Mouse (Mus musculus) monocyte, adult 5-6 weeks (primary cell): ENCODE results near the gene Rpl28. TPM values are rescaled to one million over a fixed set of nuclear protein-coding genes. Genes with fewer than 3 reads are reported as not detected.

Experiments
- ATAC-seq: fragments of 153-309, 156-312 bp; replicated peaks from 2 replicates; pipeline ENCODE4 v1.8.0; 2017; ENCODE audit warnings: mild to moderate bottlenecking; ENCODE audit not compliant: low TSS enrichment, insufficient number of reproducible peaks, severe bottlenecking, poor library complexity, low FRiP score
- total RNA-seq: library from RNA; stranded (forward); fragments of 200-1000, 200-491, 200-594 nt; gene quantifications from 3 replicates; pipeline ENCODE4 v1.2.3, GENCODE M21; 2017

Gene Rpl28
- total RNA-seq, result 260 to 549 TPM (median 279 TPM) in 3 replicates

DNA sequence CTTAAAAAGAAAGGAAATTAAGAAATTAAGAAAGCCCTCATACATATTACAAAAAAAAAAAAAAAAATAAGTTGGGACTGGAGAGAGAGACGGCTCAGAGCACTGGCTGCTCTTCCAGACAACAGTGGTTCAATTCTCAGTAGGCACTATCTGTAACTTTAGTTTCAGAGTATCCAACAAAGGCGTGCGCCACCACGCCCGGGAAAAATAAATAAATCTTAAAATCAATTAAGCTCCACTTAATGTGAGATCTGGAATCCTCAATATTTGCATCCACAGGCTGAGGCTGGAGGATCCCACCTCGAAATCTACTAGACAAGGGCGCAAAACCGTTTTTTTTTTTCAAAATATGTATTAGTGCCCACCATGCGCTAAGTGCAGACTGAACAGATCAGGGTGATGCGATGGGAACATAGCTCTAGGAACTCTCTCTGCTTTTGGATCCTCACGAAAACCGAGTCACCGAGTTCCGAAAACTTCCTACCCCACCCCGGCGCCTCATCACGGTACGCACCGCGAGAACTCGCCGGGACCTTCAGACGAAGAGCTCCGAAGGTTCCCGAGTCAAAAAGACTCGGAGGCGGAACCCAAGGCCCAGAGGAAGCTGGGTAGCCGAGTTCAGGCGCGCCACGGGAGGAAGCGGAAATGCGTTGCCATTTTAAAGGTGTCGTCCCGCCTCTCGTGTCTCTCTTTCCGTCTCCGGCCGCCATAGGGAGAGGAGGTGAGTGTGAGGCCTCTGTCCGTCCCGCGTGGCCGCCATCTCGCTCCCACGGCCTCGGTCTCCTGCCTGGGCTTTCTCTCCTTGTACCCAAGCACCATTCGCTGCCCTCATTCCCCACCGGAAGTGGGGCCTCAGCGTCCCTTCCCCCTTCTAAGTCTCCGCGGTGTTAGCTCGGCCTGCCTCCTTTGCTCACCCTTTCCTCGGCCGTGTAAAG, at the start of gene Rpl28:
Rpl28 (plus strand) TSS at position 597 of the 935 bp plus-strand sequence.
- peak; percentile 94 for ATAC-seq

DNA sequence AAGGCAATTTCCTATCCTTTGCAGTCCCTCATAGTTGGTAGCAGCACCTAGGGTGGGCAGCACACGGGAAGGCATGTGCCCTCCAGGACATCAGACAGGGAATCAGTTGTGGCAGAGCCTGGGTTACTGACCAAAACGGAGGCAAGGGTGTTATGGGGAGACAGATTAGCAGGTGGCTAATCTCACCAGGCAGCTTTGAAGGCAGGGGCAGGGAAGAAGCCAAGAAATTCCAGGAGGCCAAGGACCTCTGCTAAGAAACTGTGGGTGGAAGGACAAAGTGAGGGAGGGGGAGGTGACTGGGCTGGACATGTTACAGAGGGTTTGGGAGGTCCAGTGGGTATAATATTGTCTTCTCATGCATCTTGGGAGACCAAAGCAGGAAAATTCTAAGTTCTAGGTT, 49.3 kb upstream of the Rpl28 start:
- ATAC-seq, result no peak

DNA sequence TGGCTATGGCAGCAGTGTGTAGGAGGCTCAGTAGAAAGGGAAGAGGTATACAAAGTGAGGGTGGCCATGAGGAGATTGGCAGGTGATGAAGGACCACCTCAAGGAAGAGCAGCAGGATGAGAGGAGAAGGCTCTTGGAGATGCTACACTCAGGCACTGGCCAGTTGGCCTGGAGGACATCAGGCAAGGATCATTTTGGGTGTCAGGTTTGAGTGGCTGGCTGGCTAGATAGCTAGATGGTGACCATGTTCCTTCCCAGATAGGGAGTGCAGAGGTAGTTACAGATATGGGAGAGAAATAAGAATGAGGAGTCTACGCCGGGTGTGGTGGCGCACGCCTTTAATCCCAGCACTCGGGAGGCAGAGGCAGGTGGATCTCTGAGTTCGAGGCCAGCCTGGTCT, 47.8 kb upstream of the Rpl28 start:
- no peak for ATAC-seq

DNA sequence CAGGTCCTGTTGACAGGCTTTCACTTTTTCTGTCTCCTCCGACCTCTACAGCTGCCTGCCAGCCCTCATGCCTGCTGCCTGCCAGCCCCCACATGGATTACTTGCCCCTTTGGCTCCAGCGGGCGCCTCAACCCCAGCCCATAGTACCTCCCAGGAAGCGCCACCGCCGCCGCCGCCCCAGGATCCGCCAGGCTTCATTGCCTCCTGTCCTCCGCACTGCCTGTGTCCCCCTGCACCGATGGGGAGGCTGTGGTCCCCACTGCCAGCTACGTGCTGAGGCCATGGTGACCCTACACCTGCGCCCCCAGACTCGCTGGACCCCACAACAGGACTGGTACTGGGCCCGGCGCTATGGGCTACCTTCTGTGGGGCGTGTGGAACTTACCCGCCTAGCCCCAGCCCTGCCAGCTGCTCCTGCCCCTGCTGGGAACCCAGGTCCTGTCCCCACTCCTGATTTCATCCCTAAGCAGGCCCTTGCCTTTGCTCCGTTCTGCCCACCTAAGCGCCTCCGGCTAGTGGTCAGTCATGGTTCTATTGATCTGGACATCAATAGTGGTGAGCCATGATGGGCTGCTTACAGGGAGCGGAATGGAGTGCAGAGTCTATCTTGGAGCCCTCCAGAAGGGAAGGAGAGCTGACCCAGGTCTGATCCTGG, 46.2 kb upstream of the Rpl28 start:
- no peak for ATAC-seq

DNA sequence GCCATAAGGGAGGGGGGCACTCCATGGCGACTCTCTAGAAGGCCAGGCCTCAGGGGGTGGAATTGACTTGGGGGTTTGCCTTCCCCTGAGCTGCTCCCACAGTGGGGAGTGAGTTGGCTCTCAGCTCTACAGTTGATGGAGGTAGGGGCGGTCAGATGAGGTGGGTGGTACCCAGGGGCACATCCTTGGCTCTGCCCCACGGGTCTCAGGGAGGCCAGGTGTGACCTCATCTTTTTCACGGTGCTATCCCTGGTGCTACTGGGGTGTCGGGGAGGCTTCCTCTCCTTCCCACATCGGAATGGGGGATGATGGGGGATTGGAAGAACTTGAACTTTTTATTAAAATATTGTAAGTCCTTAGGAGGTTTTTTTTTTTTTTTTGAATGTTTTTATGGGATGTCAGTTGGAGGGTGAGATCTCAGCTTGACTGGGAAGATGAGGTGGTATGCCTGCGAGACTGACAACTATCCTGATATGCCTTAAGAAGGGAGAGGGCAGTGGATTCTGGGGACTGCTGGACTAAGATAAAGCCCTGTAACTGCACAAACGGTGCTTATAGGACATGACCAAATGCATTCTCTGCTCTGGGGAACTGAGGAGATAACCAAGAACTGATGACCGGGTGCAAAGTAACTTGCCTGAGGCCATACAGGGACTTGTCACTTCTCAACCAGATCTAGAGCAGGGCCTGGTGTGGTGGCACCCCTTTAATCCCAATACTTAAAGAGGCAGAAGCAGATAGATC, 45.3 kb upstream of the Rpl28 start:
- no peak for ATAC-seq

DNA sequence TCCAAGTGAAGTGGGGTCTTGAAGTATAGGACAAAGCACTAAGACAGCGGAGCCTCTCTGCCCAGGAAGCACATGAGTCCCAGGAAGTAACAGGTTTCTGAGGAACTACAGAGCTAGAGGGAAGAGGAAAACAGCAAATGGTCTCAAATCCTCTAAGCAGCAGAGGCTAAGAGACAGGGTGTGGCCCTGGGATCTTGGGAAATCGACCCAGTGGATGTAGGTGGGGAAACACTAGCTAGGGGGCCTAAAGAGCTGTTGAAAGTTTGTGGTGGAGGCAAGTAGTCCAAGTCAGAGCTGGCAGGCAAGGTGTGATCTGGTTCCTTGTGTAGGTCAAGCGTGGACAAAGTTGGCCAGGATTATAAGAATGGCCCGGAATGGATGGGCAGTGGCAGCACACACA, 44.4 kb upstream of the Rpl28 start:
- ATAC-seq, result no peak

DNA sequence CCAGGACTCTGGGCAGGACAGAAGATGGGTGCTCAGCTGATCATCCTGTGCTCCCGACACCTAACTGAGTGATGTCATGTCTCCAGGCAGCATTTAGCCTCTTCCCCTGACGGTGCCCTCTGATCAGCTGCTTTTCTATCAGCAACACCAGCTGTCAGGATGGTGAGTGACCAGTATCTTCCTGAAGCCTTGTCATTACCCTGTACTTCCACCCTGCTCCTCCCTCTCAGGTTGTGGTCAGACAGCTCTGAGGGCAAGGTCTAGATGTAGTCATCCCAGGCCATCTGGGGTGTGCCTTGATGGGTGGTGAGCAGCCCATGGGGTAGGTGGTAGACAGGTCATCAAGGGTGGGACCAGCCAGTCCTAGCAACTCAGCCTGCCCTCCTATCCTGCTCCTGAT, 43.5 kb upstream of the Rpl28 start:
- no peak for ATAC-seq

DNA sequence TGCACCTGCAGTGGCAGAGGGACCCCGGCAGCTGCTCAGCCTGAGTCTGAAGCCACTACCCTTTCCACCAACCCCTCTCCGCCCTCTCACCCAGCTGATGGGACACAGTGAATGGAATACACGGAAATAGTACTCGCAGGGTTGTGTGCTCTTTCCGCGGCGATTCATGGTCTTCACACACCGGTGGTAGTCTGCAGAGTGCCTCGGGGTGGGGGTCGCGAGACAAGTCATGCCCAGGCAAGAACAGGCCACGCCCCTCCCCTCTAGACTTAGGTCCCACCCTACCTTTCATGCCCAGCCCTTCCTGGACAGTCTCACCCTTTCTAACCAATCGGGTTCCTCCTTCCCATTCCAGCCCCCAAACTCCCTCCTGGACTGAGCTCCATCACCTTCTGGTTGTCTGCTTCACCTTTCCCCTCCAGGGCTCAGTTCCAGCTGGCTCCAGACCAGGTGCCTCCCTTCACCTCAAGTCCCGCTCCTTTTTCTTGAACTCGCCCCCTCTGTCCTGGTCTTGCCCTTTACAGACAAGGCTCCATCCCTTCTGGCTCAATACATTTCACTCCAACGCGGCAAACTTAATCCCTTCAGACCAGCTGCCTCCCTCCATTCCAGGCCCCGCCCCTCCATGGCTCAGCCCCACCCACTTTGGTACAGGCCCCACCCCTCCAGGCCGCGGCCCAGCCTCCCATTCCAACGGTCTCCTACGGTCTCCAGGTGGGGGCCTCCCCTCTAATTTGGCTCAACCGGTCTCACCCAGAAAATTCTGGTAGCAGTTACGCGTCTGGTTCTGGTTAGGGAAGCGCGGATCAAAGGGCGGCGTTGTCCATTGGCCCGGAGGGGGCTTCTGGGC, 40.5 kb upstream of the Rpl28 start:
- no peak; the same call in 1 of the 2 replicates for ATAC-seq

DNA sequence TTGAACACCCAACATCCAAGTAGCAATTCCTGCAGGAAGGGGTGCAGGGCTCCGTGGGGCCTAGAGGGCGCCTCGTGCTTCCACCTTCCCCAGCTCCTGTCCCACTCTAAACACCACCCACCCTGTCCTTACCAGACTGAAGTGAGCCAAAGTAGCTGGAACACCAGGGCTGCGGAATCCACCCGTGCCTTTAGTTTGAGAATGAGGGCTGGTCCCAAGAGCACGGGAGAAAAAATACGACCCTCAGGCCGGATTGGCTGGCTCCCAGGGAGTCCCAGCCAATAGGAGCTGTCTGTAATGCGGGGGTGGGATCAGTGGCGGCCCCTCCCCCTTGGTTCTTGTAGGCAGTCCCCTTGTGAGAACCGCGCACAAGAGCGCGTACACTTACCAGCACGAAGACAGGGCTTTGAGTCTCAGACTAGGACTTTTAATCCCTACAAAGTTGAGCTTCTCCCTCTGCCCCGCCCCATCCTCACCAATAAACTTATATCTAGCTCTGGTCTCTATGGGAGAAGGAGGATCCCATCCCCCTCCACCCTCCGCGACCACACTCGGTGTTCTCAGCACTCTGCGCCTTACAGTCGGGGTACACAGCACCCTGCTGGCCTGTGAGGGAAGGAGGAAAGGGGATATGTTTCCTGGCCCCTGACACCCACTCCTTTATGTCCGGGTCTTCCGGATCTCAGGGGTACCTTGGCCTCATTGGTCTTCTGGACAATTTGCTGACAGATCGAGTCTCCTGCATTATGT, 39.7 kb upstream of the Rpl28 start, which contains the start of gene Cox6b2:
Cox6b2 (minus strand) TSS at position 274 of the 750 bp plus-strand sequence.
- ATAC-seq, result 0 out of 2 replicates have a peak, but pooled peaks have one; percentile 29

DNA sequence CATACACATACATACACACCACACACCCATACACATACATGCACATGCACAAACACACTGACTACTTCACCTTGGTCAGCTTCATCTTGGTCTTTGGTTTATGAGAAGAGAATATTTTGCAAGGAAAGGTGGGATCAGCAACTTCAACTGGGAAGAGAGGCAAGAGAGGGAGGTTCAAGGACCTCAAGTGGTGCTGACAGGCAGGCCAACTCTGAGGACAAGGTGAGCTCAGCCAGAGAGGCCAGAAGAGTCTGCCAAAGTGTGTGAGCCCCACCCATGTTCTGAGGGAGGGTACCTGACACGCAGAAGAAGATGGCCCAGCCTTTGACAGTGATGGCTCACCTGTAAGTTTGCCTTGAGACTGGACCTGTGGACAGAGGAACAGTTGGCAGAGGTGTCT, 33.0 kb upstream of the Rpl28 start:
- ATAC-seq, result no peak

DNA sequence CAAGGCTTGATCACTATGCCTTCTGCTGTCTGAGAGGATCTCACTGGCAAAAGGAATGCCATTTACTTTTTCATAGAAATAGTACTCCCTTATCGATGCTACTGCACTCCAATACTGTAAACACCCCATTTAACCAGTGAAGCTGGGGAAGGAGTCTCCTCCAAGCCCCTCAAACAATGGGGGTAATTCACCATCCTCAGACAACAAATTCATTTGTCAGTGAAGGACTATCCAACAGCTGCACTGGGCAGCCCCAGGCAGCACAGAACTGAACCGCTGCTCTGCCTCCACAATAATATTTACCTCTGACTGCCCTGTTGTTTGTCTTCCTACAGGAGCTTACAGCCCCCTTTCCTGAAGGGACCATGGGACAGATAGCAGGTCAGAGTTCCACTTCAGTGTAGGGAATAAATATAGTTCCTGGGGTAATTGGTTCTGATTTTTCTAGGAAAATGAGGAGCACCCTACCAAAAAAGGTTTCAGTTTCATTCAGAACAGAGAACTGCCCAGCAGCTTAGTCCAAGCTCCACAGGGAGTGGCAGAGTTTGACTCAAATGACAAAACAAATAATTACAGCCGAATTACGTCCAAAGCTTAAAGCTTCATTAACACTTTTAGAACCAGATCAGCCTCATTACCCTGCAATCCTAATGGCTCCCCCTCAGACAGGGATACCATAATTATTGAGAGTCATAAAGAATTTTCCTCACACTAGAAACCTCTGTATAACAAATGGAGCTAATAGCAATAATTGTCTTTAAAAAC, 27.5 kb upstream of the Rpl28 start:
- ATAC-seq, result no peak

DNA sequence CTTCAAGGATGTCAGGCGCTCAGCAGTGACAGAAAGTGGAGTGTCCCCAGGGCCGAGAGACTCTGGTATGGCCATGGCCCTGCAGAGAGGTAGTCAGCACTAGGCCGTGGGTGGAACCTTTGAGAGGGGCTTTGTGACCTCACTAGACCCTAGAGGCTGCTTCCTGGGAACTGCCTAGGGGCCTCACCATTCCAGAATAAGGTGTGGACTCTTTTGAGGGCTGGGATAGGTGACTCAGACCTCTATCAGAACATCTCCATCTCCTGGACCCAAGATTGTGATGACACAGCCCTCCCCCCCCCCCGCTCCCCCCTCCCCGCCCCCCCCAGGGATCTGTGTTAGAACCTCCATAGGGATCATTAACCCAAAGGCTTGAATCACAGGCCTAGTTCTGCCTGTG, 21.5 kb upstream of the Rpl28 start, which contains the start of gene Fam71e2:
Fam71e2 (minus strand) TSS at position 101 of the 400 bp plus-strand sequence.
- no peak for ATAC-seq

DNA sequence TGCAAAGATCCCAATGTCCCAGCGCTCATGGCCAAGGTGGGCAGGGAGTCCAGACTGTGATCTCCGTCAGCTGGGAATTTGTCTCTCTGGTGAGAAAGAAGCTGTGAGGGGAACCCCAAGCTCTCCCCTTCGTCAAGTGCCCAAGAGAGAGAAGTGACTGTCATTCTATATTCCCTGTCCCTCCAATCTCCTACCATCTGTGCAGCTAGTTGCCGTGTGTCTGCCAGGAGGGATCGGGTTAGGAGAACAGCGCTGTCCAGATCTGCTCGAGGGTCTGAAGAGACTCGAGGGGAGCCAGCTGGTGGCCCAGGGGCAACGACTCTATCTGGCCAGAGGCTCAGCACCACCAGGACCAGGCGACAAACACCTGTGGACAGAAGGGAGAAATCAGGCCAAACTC, 16.5 kb upstream of the Rpl28 start:
- no peak for ATAC-seq

DNA sequence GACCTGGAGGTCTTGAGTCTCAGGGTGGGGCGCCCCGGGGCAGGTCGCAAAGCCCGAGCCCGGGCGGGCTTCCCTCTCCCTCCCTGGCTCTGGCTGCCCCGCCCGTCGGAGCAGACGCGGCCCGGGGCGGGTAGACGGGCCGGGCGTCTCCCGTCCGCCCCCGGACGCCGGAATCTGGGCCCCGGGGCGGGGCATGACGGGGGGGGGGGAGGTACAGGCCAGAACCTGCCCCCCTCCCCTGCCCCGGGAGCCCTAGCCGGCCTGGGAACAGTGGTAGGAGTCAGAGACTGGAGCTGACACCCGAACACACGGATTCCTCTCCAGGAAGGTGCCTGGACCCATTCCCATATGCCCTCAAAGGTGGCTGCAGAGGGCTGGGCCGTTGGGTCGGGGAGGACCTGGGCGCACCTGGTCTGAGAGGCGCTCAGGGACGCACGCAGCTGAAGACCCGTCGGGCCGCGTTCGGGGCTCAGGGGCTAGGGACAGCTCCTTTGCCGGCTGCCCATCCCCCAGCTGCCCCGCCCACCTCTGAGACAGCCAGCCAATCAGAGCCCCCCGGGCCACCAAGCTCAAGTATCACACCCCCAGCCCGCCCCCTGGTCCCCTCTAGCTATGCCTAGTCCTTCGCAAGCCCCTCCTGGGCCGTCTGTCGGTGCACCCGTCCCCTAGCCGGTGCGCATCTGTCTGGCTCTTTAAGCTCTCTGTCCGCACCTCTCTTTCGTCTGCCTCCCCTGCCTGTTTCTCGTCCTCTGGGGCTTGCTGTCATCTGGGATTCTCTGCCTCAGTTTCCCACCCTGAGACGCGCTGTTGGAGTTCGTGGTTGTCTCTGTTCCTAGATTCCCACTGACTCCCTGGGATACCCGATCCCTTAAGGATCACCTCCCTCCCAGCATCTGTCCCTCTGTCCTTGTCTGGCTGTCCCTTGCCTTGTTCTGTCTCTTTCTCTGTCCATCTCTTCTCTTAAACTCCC, 15.5 kb upstream of the Rpl28 start:
- no peak for ATAC-seq

DNA sequence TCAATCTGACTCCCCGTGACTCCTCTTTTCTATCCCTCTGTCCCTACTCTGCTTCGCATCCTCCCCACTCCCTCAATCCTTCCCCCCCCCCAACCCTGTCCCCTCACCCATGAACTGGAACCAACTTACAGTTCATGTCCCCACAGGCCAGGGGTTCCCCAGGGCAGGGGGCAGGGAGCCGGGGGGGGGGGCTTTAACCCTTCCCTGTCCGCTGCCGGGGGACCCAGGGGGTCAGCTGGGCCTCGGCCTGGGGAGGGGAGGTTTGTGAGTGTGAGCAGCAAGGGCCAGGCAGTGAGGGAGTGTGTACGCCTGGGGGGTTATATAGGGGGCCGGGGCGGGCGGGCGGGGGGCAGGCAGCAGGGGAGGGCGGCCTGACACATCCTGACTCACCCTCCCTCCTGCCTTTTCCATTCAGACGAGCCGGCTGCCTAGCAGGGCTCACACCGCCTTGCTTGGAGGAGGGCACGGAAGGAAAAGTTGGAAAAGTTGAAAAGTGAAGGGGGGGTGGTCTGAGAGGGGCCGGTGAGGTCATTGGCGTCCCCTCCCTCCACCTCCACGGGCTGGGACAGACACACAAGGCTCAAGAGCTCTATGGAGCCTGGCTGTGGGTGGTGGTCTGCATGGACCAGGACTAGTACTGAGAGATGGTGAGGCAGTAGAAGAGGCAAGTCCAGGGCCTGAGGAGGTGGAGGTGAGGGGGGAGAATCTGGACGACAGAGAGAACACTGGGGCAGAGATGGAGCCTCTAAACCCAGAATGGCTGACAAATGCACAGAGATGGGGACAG, 14.6 kb upstream of the Rpl28 start:
- no peak for ATAC-seq
